Mouse (Mus musculus): ENCODE results near the gene Gtf2ird2.

- TF ChIP-seq POLR2A (IDR thresholded peaks at IDR 0.05; ENCODE audit: control insufficient read depth, low read depth, low read length) (no peak), CTCF (IDR thresholded peaks at IDR 0.05; ENCODE audit: control insufficient read depth, insufficient read depth, insufficient replicate concordance, low read depth, low read length) (no peak)
Observed at GRCm38 (mm10) chr5:134248608-134249244, 64.9 kb downstream of the Gtf2ird2 start.
